Mouse (Mus musculus) lung, embryonic 14.5 days (tissue): Measurements from ENCODE around the gene Sfxn5. TPM values are rescaled to one million over a fixed set of nuclear protein-coding genes. Genes with fewer than 3 reads are reported as not detected.

Experiments used
- ATAC-seq: fragments of 200-750 bp; cut with Nextera tagmentation; 2 replicates; pipeline ENCODE4 v1.8.0; 2017; ENCODE audit warnings: mild to moderate bottlenecking, moderate TSS enrichment, moderate library complexity; ENCODE audit not compliant: insufficient read depth
- DNase-seq: peaks from one replicate; pipeline ENCODE4 v3.0.0-alpha.2; 2015
- H3K27ac ChIP-seq: fragments of 300-500 bp; sonication (generic); 2 replicates; pipeline ENCODE4 v1.5.1; 2014; ENCODE audit warnings: low read depth, mild to moderate bottlenecking, moderate library complexity
- H3K27me3 ChIP-seq: fragments of 300-500 bp; sonication (generic); 2 replicates; pipeline ENCODE4 v1.6.1; 2014; ENCODE audit warnings: low read length, control low read depth; ENCODE audit not compliant: insufficient read depth
- H3K36me3 ChIP-seq: fragments of 300-500 bp; sonication (generic); 2 replicates; pipeline ENCODE4 v1.6.1; 2014; ENCODE audit warnings: control low read depth; ENCODE audit not compliant: insufficient read depth
- H3K4me1 ChIP-seq: fragments of 300-500 bp; sonication (generic); 2 replicates; pipeline ENCODE4 v1.6.1; 2014; ENCODE audit warnings: antibody characterized with exemption, control low read depth; ENCODE audit not compliant: insufficient read depth
- H3K4me2 ChIP-seq: fragments of 300-500 bp; sonication (generic); 2 replicates; pipeline ENCODE4 v1.6.1; 2014; ENCODE audit warnings: mild to moderate bottlenecking
- H3K4me3 ChIP-seq: fragments of 300-500 bp; sonication (generic); 2 replicates; pipeline ENCODE4 v1.5.1; 2014; ENCODE audit warnings: low read depth, low read length
- H3K9ac ChIP-seq: fragments of 300-500 bp; sonication (generic); 2 replicates; pipeline ENCODE4 v1.6.1; 2014
- H3K9me3 ChIP-seq: fragments of 300-500 bp; sonication (generic); 2 replicates; pipeline ENCODE4 v1.6.1; 2016; ENCODE audit warnings: low read depth, low read length, control low read depth
- CTCF ChIP-seq: IDR thresholded peaks from 2 replicates; pipeline ENCODE4 v1.5.1; 2016; ENCODE audit warnings: antibody characterized with exemption, low read depth
- WGBS: fragments of 180-500 bp; shearing (Covaris S2); extraction: QIAGEN DNeasy Blood & Tissue Kit; methylation state at CpG from one replicate; pipeline ENCODE4 v1.1.7; 2014; 5-methylcytosine and 5-hydroxymethylcytosine counted together
- polyA plus RNA-seq: library from polyadenylated mRNA; unstranded; fragments of >200 nt; fragmentation: Nextera tagmentation; extraction: Ambion mirVana; gene quantifications from 2 replicates; pipeline ENCODE4 v1.2.1, GENCODE M21; 2014

Gene Sfxn5
- polyA plus RNA-seq, 1 experiment from 2014 or later: 8.3 TPM

GRCm38 (mm10) chr6:85343027-85343426, 9.8 kb upstream of the Sfxn5 start:
- DNase-seq: no peak

DNA sequence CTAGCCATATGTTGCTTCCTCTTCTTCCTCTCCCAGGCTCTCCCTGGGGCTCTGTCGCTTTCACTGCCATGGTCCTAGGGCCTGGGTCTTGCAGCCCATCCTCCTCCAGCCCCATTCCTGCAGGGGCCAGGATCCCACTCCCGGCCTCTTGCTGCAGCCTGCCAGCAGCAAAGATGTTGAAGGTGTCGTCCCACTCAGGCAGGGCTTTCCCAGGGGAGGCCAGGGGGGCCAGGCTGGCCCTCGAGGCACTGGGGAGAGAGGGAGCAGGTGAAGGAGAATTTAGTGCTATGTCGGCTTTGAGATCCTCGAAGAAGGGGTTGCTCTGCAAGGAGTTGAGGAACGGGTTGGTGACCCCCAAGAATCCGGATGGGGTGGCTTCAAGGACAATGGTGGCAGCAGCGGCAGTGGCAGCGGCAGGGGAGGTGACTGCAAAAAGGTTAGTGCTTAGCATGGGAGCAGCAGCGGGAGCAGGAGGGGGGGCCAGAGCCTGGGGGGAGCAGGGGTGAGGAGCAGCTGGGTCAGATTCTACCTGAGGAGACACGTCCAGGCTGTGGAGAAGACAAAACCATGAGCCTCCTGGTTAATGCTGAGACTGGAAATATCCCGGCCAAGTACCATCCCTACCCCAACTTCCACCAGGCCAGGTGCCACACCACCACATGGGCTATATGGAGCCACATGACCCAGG, 8.7 kb upstream of the Sfxn5 start:
- no peak overlapping the region for H3K27ac ChIP-seq
- ATAC-seq (no peak), DNase-seq (no peak)
- no peaks in the 10 kb centered on the region for H3K36me3 ChIP-seq
- H3K9me3 ChIP-seq: no peaks in the 10 kb centered on the region
- 68% methylated on average over 13 of the region's 13 CpGs for WGBS
- H3K27me3 ChIP-seq: no peaks in the 10 kb centered on the region
- no peak overlapping the region for H3K4me2 ChIP-seq
- no peaks in the 10 kb centered on the region for H3K4me1 ChIP-seq
- no peak overlapping the region for H3K9ac ChIP-seq
- TF ChIP-seq CTCF: no peak
- H3K4me3 ChIP-seq: no peak overlapping the region

More at GRCm38 (mm10) chr6:85343027-85343426, 9.8 kb upstream of the Sfxn5 start:
- Histone ChIP-seq H3K27me3 (no peaks in the 10 kb centered on the region), H3K4me3 (no peak overlapping the region), H3K9me3 (no peaks in the 10 kb centered on the region), H3K27ac (no peak overlapping the region), H3K9ac (no peak overlapping the region), H3K36me3 (peaks cover 5% of the 10 kb centered on the region; the same call in 1 of the 2 replicates), H3K4me1 (no peaks in the 10 kb centered on the region), H3K4me2 (no peak overlapping the region)
- WGBS: 85% methylated on average over 8 of the region's 8 CpGs
- no peak for TF ChIP-seq CTCF
- no peak for ATAC-seq

GRCm38 (mm10) chr6:85340184-85340583, 7.0 kb upstream of the Sfxn5 start:
- DNase-seq: no peak
- WGBS: 58% methylated on average over 12 of the region's 12 CpGs

DNA sequence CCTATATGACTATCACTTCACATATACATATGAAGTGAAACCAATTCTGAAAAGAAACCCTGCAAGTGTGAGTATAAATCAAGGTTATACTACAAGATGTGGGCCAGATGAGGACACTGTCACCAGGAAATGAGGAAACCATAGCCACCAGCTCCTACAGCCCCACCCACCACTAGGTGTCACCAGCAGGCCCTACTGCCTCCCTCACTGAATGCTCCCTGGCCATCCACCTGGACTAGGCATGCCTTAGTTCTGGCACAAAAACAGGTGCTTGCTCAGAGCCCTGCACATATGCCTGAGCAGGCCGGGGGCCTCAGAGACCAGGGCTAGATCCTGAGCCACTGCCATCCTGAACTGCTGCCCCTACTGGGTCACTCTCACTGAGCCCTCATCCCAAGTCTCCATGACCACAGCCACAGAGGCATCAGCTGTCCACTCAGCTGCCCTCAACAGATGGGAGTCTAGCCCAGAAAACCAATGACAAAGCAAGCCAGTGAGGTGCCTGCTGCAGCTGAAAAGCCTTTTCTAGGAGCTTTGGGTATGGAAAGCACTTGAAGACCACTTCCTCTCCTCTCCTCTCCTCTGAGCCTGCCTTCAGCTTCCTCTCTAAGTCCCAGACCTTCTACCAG, 6.2 kb upstream of the Sfxn5 start:
- H3K9me3 ChIP-seq: no peaks in the 10 kb centered on the region
- H3K36me3 ChIP-seq: peaks cover 5% of the 10 kb centered on the region; the same call in 1 of the 2 replicates
- no peaks in the 10 kb centered on the region for H3K27me3 ChIP-seq
- no peak overlapping the region for H3K9ac ChIP-seq
- H3K27ac ChIP-seq: no peak overlapping the region
- H3K4me2 ChIP-seq: no peak overlapping the region
- no peak overlapping the region for H3K4me3 ChIP-seq
- DNase-seq: peak; percentile 59
- TF ChIP-seq CTCF: peak; percentile 76
- H3K4me1 ChIP-seq: no peaks in the 10 kb centered on the region
- 54% methylated on average over 1 of the region's 1 CpGs for WGBS
- no peak for ATAC-seq

More at GRCm38 (mm10) chr6:85340184-85340583, 7.0 kb upstream of the Sfxn5 start:
- no peak overlapping the region for H3K9ac ChIP-seq
- no peaks in the 10 kb centered on the region for H3K27me3 ChIP-seq
- no peak overlapping the region for H3K4me2 ChIP-seq
- no peak overlapping the region for H3K27ac ChIP-seq
- H3K9me3 ChIP-seq: no peaks in the 10 kb centered on the region
- peaks cover 5% of the 10 kb centered on the region; the same call in 1 of the 2 replicates for H3K36me3 ChIP-seq
- no peaks in the 10 kb centered on the region for H3K4me1 ChIP-seq
- H3K4me3 ChIP-seq: no peak overlapping the region
- ATAC-seq: no peak
- no peak for TF ChIP-seq CTCF

DNA sequence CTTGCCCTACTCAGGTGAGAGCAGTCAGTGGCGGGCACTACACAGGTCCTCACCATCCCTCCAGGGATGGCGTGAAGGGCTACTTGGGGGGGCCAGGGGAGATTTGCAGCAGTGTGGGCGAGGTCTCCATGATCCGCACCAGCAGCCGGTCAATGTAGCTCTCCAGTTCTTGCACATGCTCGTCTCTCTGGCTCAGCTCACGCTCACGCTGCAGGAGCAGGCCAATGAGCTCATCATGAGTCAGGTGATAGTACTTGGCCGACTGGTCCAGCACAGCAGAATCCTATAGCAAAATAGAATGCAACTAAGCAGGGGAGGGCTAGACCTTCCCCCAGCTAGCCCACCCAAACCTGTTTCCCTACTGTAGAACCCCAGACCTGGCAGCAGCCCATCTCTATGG, 3.7 kb upstream of the Sfxn5 start:
- DNase-seq: no peak
- Histone ChIP-seq H3K27me3 (no peaks in the 10 kb centered on the region), H3K4me2 (no peak overlapping the region), H3K36me3 (peaks cover 5% of the 10 kb centered on the region; the same call in 1 of the 2 replicates), H3K27ac (no peak overlapping the region), H3K9ac (no peak overlapping the region), H3K9me3 (no peaks in the 10 kb centered on the region), H3K4me3 (no peak overlapping the region), H3K4me1 (no peaks in the 10 kb centered on the region)
- no peak for ATAC-seq
- 79% methylated on average over 9 of the region's 9 CpGs for WGBS
- no peak for TF ChIP-seq CTCF

DNA sequence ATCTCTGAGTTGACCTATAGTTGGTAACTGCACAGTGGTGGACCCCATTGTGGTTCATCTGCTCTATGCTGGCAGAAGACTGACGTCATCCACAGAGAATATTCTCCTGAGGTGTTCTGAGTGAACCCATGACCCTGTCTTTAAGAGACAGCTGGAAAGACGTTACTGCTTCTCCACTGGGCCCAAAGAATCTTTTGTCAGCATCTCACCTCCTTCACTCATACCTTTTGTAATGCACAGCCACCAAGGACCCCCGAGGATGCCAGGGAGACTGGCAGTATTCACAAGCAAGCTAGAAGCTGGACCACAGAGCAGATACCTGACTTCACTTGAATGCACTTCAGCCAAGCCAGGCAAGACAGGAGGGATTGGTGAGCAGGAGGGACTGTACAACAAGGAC, 2.1 kb upstream of the Sfxn5 start:
- WGBS: 59% methylated on average over 3 of the region's 3 CpGs
- Histone ChIP-seq H3K9ac (no peak overlapping the region), H3K4me2 (no peak overlapping the region), H3K9me3 (no peaks in the 10 kb centered on the region), H3K36me3 (peaks cover 5% of the 10 kb centered on the region; the same call in 1 of the 2 replicates), H3K4me3 (no peak overlapping the region), H3K4me1 (no peaks in the 10 kb centered on the region), H3K27ac (no peak overlapping the region), H3K27me3 (no peaks in the 10 kb centered on the region)
- ATAC-seq: no peak
- TF ChIP-seq CTCF: no peak
- DNase-seq: no peak

DNA sequence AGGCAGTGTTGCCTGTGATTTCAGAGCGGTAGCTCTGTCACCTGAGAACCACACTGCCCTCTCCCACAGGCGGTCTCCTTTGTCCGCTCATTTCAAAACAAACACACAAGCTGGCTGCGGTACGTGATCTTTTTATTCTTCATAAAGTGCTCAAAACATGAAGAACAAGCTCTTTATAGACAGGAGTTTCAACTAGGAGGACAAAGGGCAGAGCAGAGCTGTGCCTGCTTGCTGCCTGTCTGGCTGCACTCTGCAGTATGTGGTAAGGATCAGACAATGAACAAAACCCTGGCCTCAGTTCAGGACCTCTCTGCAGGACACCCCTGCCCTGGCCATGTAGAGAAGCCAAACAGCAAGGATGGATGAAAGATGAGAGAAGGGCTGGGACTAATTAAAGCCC, 1.6 kb upstream of the Sfxn5 start:
- no peak for TF ChIP-seq CTCF
- Histone ChIP-seq H3K27me3 (no peaks in the 10 kb centered on the region), H3K9ac (no peak overlapping the region), H3K4me1 (no peaks in the 10 kb centered on the region), H3K27ac (no peak overlapping the region), H3K4me3 (no peak overlapping the region), H3K9me3 (no peaks in the 10 kb centered on the region), H3K4me2 (no peak overlapping the region), H3K36me3 (peaks cover 5% of the 10 kb centered on the region; the same call in 1 of the 2 replicates)
- ATAC-seq (no peak), DNase-seq (no peak)
- WGBS: 56% methylated on average over 5 of the region's 5 CpGs
